Mouse (Mus musculus) ES-E14 (cell line): ENCODE data around the gene Jph2.

Experiments used
- CHD2 ChIP-seq: IDR thresholded peaks from 2 replicates; pipeline ENCODE4 v1.6.1; 2014; ENCODE audit warnings: mild to moderate bottlenecking, low read depth, low read length, inconsistent platforms
- HCFC1 ChIP-seq: IDR thresholded peaks from 2 replicates; pipeline ENCODE4 v1.6.1; 2012; ENCODE audit warnings: low read length, inconsistent platforms, borderline replicate concordance; ENCODE audit not compliant: insufficient read depth
- MAFK ChIP-seq: IDR thresholded peaks from 2 replicates; pipeline ENCODE4 v1.6.1; 2014; ENCODE audit warnings: mild to moderate bottlenecking, low read depth, low read length, inconsistent platforms; ENCODE audit not compliant: insufficient read depth
- ZC3H11A ChIP-seq: IDR thresholded peaks from 2 replicates; pipeline ENCODE4 v1.6.1; 2012; ENCODE audit warnings: low read depth, mild to moderate bottlenecking, inconsistent platforms, low read length, borderline replicate concordance
- ZNF384 ChIP-seq: IDR thresholded peaks from 2 replicates; pipeline ENCODE4 v1.6.1; 2012; ENCODE audit warnings: low read depth, low read length, inconsistent platforms

DNA sequence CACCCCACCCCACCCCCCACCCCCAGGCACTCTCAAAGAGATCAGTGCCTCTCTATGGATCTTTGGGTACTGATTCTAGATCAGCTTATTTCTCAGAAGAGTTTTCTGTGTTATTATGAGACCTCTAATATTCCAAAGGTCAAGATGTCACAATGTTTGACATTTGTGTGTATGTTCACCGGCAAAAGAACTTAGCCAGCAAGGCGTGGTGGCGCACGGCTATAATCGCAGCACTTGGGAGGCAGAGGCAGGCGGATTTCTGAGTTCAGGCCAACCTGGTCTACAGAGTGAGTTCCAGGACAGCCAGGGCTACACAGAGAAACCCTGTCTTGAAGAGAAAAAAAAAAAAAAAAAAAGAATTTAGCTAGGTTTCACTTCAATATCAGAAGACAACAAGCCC, 19.2 kb upstream of the Jph2 start:
- TF ChIP-seq ZC3H11A, result no peak
- TF ChIP-seq CHD2, result no peak
- no peak for TF ChIP-seq HCFC1
- TF ChIP-seq MAFK, result no peak
- TF ChIP-seq ZNF384, result no peak
